Mouse (Mus musculus): Measurements from ENCODE around the gene Gtf2a1l.

Gtf2a1l gene

GRCm38 (mm10) chr17:88653375-88653769, 15.1 kb upstream of the Gtf2a1l start:
- DNase-seq (ENCODE audit: low spot score in 2 of 2): no peak

- DNase-seq (ENCODE audit: low spot score in 2 of 2): no peak
Observed at GRCm38 (mm10) chr17:88658510-88658909, 9.9 kb upstream of the Gtf2a1l start.

- no peak for DNase-seq (ENCODE audit: low spot score in 2 of 2)
Observed at GRCm38 (mm10) chr17:88666076-88666475, 2.4 kb upstream of the Gtf2a1l start.

- no peak for DNase-seq (ENCODE audit: low spot score in 2 of 2)
Observed at GRCm38 (mm10) chr17:88669921-88670320, 1.5 kb downstream of the Gtf2a1l start.

DNA sequence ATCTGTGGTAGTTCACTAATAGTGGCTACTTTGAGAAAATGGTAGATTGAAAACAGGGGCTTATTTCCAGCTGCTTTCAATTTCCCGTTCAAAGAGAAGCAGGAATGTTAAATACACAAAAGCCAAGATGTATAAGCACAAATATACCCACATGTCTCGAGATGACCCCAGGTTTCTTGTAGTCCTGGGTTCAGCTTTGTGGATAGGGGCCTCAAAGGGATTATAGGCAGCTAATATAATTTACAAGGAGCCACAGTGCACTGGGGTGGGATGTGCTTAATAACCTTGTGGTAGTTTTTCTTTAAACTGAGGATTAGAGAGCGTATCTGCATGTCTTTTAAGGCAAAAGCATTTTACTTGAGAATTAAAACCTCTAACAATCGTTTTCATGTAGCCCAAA, 2.3 kb downstream of the Gtf2a1l start:
- no peak for DNase-seq (ENCODE audit: low spot score in 2 of 2)

DNA sequence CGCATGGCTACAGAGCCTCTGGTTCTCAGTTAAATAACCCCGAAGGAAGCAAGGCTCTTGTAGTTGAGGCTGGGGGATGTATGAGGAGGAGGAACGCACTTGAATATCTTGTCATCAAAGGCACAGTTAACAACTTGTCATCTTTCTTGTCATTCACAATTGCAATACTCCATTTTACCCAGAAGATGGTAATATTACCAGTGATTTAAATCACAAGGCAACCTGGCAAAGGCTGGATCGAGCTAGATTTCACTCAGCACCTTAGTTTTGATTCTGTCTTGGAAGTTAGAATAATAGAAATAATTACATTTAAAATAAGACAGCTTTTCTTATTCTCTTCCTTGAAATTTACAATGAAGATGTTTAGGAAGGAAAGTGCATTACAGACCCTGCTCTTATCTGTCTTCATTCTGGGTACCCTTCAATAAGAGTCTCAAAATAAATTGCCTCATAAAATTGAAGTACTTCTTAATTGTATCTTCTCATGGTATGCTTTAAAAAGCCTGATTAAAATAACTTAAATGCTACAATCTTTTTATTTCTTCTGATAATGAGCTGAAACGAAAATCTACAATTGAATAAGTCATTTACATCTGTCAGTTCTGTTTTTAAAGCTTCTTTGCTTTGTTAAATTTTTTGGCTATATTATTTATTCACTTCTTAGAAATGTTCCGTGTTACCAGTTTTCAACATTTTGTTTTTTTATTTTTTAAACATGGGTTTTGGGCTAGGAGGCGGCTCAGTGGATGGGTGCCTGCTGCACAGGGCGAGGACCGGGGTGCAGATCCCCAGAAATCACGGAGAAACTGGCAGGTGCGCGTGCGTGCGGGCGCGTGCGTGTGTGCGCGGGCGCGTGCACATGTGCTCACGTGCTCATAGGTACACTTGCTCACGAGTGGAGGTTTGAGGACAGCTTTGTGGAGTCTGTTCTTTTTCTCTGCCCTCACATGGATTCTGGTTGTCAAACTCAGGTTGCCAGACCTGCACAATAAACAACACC, 7.2 kb downstream of the Gtf2a1l start:
- no peak for DNase-seq (ENCODE audit: low spot score in 2 of 2)

GRCm38 (mm10) chr17:88688226-88688625, 19.8 kb downstream of the Gtf2a1l start:
- DNase-seq (ENCODE audit: low spot score in 2 of 2): no peak

DNA sequence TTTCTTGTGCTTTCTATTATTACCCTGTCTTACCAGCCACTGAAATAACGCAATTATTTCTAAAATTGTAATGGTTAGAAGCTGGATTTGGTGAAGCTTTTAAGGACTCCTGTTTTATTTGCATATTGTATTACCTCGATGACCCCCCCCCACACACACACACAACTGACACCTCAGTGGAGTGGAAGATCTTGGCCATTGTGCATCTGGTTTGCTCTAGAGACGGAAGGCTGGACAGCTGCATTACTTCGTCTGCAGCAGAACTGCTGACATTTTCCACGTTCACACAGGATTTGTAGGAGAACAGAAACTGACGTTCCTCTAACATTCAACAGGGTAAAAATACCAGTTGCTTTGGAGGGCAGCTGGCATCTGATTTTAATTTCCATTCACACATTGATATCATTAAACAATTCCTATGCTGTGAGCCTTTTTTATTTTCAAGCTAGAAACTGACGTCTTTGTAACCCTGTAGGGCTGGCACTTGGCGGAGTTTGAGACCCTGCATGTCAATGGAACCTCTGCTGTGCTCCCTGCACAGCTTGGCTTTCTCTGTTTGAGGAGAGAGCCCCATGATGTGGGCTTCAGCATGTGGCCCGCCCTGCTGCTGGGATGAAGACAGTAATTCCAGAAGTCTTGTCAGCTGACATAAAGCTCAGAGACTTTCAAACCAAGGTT, 28.3 kb downstream of the Gtf2a1l start:
- DNase-seq (ENCODE audit: low spot score in 2 of 2): no peak

GRCm38 (mm10) chr17:88700901-88701300, 32.4 kb downstream of the Gtf2a1l start:
- no peak for DNase-seq (ENCODE audit: low spot score in 2 of 2)

GRCm38 (mm10) chr17:88702345-88702744, 33.9 kb downstream of the Gtf2a1l start:
- DNase-seq (ENCODE audit: low spot score in 2 of 2): no peak

GRCm38 (mm10) chr17:88703112-88703511, 34.7 kb downstream of the Gtf2a1l start:
- DNase-seq (ENCODE audit: low spot score in 2 of 2): no peak

DNA sequence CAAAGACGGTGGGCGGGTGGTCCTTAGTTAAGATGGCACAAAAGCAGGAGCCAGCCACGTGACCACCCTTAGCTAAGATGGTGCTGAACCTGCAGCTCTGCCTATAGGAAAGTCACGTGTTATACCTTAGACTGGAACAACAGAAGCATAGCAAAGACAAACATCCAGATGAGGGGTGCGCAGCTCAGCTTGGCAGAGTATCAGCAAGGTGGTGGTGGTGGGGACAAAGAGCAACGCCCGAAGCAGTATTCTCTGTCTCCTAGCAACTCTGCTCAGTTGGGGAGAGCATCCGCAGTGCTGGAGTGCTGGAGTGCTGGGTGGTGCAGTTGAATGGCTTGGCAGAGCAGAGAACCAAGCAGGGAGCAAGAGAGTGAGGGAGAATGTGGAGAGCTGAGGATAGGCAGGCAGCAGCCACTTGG, 37.8 kb downstream of the Gtf2a1l start:
- no peak for DNase-seq (ENCODE audit: low spot score in 2 of 2)

- no peak for DNase-seq (ENCODE audit: low spot score in 2 of 2)
Observed at GRCm38 (mm10) chr17:88749646-88750045, 81.2 kb downstream of the Gtf2a1l start.

GRCm38 (mm10) chr17:88752827-88753471, 84.5 kb downstream of the Gtf2a1l start:
- peak in 1 of 2 experiments; percentile 49 for DNase-seq (ENCODE audit: low spot score in 2 of 2)

DNA sequence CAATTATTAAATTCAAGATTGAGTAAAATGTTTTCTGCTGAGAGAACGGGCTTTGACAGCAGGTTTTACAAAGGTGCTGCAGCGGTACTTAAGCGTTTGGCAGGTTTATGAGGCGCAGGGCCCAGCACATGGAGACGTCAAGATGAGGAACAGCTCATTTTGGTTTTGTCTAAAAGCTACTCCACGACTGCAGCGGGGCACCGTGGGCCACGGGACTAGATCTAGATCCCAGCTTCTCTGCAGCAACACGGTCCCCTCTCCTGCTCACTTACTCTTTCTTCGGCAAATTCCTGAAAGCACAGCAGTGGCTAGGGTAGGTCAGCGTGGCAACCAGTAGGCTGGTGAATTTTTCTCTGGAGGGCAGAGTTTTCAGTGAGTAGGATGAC, 85.0 kb downstream of the Gtf2a1l start:
- no peak for DNase-seq (ENCODE audit: low spot score in 2 of 2)

GRCm38 (mm10) chr17:88755776-88756175, 87.3 kb downstream of the Gtf2a1l start:
- DNase-seq (ENCODE audit: low spot score in 2 of 2): no peak

DNA sequence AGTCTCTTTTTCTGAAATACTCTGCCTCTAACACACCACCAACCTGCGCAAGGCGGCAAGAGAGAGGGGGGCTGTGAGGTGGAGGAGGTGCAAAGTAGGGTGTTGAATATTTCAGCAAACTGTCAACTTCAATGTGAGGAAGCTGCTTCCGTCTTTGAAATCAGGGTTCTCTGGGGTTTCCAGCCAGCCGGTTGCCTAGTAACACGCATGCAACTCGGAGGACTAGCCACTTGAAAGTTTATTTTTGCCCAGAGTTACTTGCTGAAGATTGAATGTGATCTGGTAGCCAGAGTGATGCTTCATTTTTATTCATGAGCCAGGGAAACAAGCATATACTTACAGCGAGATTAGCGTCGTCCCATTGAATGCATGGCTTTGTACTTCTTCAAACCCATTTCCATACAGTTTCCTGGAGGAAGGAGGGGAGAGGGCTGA, 89.6 kb downstream of the Gtf2a1l start:
- DNase-seq (ENCODE audit: low spot score in 2 of 2): peak; percentile 55 to 57

- DNase-seq (ENCODE audit: low spot score in 2 of 2): no peak
Observed at GRCm38 (mm10) chr17:88763396-88764135, 95.1 kb downstream of the Gtf2a1l start.

DNA sequence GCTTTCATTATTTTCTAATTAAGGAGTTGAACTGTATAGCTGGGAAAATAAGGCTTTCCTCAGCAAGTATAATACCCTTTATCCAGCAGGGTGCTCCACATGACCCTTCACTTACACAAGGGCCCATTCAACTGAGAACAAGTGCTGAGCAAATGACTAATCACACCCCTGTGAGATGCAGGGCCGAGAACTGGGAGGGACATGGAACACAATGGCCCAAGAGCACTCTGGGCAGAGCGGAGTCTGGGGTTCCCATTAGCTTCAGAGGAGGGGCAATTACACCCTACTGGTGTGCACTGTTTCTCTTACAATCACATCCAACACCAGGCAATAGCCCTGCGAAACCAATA, 95.7 kb downstream of the Gtf2a1l start:
- no peak for DNase-seq (ENCODE audit: low spot score in 2 of 2)

Measured in left cerebral cortex, adult 9 months (tissue).